Mouse (Mus musculus): Measurements from ENCODE around the gene Recql5.

GRCm38 (mm10) chr11:115970006-115970673 lies 36.9 kb upstream of the Recql5 start:
- TF ChIP-seq POLR2A (IDR thresholded peaks at IDR 0.05; ENCODE audit: borderline replicate concordance, control insufficient read depth, low read depth, low read length) = no peak
- no peak for TF ChIP-seq CTCF (IDR thresholded peaks at IDR 0.05; ENCODE audit: control insufficient read depth, insufficient read depth, low read length)

Data from bone marrow, adult 2 months (tissue).